Mouse (Mus musculus) liver, adult 2 months (tissue): Measurements from ENCODE around the gene Hdac6.

ENCODE experiments used
- CTCF ChIP-seq: fragments of 200-500 bp; IDR thresholded peaks from 2 replicates; pipeline ENCODE4 v1.5.1; 2011; ENCODE audit warnings: low read depth, low read length, control low read depth
- POLR2A ChIP-seq: fragments of 200-500 bp; IDR thresholded peaks from 2 replicates; pipeline ENCODE4 v1.6.1; 2011; ENCODE audit warnings: low read length, control low read depth; ENCODE audit not compliant: insufficient read depth; ENCODE audit errors: extremely low read depth

DNA sequence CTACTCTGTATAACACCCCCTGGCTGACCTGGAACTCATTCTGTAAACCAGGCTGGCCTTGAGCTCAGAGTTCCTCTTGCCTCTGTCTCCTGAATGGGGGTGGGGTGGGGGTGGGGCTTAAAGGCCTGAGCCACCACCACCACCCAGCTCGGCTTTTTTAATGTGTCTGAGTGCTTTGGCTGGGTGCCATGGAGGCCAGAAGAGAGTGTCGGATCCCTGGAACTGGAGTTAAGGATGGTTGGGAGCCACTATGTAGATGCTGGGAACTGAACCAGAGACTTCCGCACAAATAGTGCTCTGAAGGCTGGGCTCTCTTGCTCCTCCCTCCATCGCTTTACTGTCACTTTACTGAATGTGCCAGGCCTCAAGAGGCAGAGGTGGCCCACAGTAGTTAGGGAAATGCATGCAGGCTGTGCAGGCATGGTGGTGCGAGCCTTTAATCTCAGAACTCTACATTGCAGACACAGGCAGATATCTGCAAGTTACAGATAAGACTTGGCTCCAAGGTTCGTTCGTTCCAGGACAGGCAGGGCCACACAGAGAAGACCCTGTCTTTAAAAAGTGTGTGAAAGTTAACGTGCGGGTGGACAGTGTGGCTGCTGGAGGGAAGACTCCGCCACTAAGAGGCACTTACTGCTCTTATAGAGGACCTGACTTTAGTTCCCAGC, 45.5 kb upstream of the Hdac6 start:
- no peak for TF ChIP-seq CTCF
- TF ChIP-seq POLR2A = no peak
